ENCODE assay signal across 26 mouse cellular contexts in genomic region chr10:69831568-69831967, GRCm38 (mm10).
DNase-seq lines count a peak whose midpoint lies in the region; ATAC-seq and TF ChIP-seq lines count a peak whose summit lies in the region.
"Had no signal": no experiment of that assay in that cellular context is flagged by ENCODE, and none has a peak within 500 bp of the region (broad histone marks: within the 10 kb centered on the region; RNA-seq: fewer than 3 reads in every experiment).

No protein-coding gene starts in this region.

- H3K36me3 ChIP-seq in heart, embryonic 14.5 days (ENCODE audit: control insufficient read depth, insufficient read depth, low read length): no peaks in the 10 kb centered on the region
- no peaks in the 10 kb centered on the region for H3K36me3 ChIP-seq in heart, adult 2 months (ENCODE audit: control insufficient read depth, insufficient read depth, low read length)
- H3K36me3 ChIP-seq in heart, postnatal 0 days (replicated peaks; ENCODE audit: control insufficient read depth, insufficient read depth, low read length): no peaks in the 10 kb centered on the region; the same call in 1 of the 2 replicates
- no peaks in the 10 kb centered on the region for H3K36me3 ChIP-seq in lung, postnatal 0 days (ENCODE audit: insufficient read depth, low read length)
- H3K36me3 ChIP-seq: forebrain, embryonic 10.5 days; G1E; hindbrain, embryonic 10.5 days; intestine, embryonic 15.5 days had no signal

- WGBS in heart, embryonic 14.5 days: 43% methylated on average over 7 of the region's 7 CpGs
- 64% methylated on average over 7 of the region's 7 CpGs for WGBS in heart, adult 2 months
- WGBS in heart, postnatal 0 days: 46% methylated on average over 7 of the region's 7 CpGs
- WGBS in lung, postnatal 0 days: 60% methylated on average over 7 of the region's 7 CpGs

- intact Hi-C loops in gastrocnemius, adult 2 months (cut with DNase I): no loop called here
- intact Hi-C loops in gastrocnemius, postnatal 36 days (cut with DNase I): no loop called here
- intact Hi-C loops in heart, adult 2 months (cut with DNase I): no loop called here

- peaks cover 23 to 43% of the 10 kb centered on the region in 2 experiments for H3K4me1 ChIP-seq in heart, embryonic 14.5 days (ENCODE audit: control insufficient read depth in 2 of 2, insufficient read depth in 2 of 2, low read length in 2 of 2)
- peaks cover 6% of the 10 kb centered on the region for H3K4me1 ChIP-seq in heart, adult 2 months (ENCODE audit: control insufficient read depth, insufficient read depth, low read length)
- H3K4me1 ChIP-seq in heart, postnatal 0 days (ENCODE audit: control insufficient read depth, insufficient read depth): peaks cover 15% of the 10 kb centered on the region
- peaks cover 11% of the 10 kb centered on the region for H3K4me1 ChIP-seq in lung, postnatal 0 days (ENCODE audit: insufficient read depth, low read depth, low read length)
- H3K4me1 ChIP-seq: forebrain, embryonic 10.5 days; hindbrain, embryonic 10.5 days; intestine, embryonic 15.5 days had no signal

- H3K4me2 ChIP-seq in heart, embryonic 14.5 days (ENCODE audit: low read length): no peak overlapping the region
- H3K4me2 ChIP-seq in heart, postnatal 0 days (ENCODE audit: low read depth, low read length): no peak overlapping the region
- no peak overlapping the region for H3K4me2 ChIP-seq in lung, postnatal 0 days (replicated peaks; ENCODE audit: low read depth, low read length)
- H3K4me2 ChIP-seq: forebrain, embryonic 13.5 days; hindbrain, embryonic 13.5 days; intestine, embryonic 15.5 days had no signal

- peak overlapping the region; percentile 58; the same call in 1 of the 2 replicates for H3K27ac ChIP-seq in gastrocnemius, adult 2 months
- H3K27ac ChIP-seq in heart, embryonic 14.5 days (replicated peaks in 1 of 2; ENCODE audit: control insufficient read depth in 1 of 2, insufficient read depth in 1 of 2, low read depth in 2 of 2, low read length in 2 of 2): peak overlapping the region; percentile 45 to 62; a peak in 3 of 4 replicates
- no peak overlapping the region for H3K27ac ChIP-seq in heart, adult 2 months
- peak overlapping the region; percentile 55 for H3K27ac ChIP-seq in heart, postnatal 0 days (ENCODE audit: low read depth)
- H3K27ac ChIP-seq in lung, postnatal 0 days (ENCODE audit: low read length): no peak overlapping the region
- H3K27ac ChIP-seq: forebrain, embryonic 10.5 days; forebrain, embryonic 13.5 days; heart, embryonic 10.5 days; hindbrain, embryonic 10.5 days; intestine, embryonic 15.5 days had no signal

- no peak for DNase-seq in gastrocnemius, adult 2 months
- no peak for DNase-seq in gastrocnemius, postnatal 36 days
- no peak for DNase-seq in heart, adult 2 months
- DNase-seq in heart, postnatal 0 days (ENCODE audit: low spot score): no peak
- DNase-seq in heart, adult 8-10 months (ENCODE audit: low spot score): no peak
- peak; percentile 4 for DNase-seq in lung, postnatal 36 days
- no peak for DNase-seq in lung, postnatal 0 days (ENCODE audit: low spot score)
- DNase-seq: adrenal gland, postnatal 10 days; adrenal gland, postnatal 36 days; B cell, adult 2 months; cerebellum, adult 18-20 months; cerebellum, adult 9-10 months; cerebellum, postnatal 14 days; kidney, adult 11 months had no signal

- ATAC-seq in heart, embryonic 14.5 days (ENCODE audit: insufficient number of reproducible peaks, insufficient read depth, low FRiP score, low read depth): 0 out of 2 replicates have a peak, but pooled peaks have one; percentile 51
- ATAC-seq in heart, postnatal 0 days (ENCODE audit: insufficient read depth, low read depth): no peak
- no peak for ATAC-seq in lung, postnatal 0 days
- ATAC-seq: forebrain, embryonic 13.5 days; forebrain, embryonic 16.5 days; hindbrain, embryonic 16.5 days; intestine, embryonic 15.5 days; Patski had no signal

- TF ChIP-seq CTCF in gastrocnemius, adult 2 months (IDR thresholded peaks at IDR 0.05): no peak
- TF ChIP-seq CTCF in heart, adult 2 months (IDR thresholded peaks at IDR 0.05): no peak
- TF ChIP-seq CTCF in heart, postnatal 0 days (IDR thresholded peaks at IDR 0.05; ENCODE audit: low read depth): no peak
- no peak for TF ChIP-seq CTCF in lung, postnatal 0 days (IDR thresholded peaks at IDR 0.05)

- TF ChIP-seq POLR2A in heart, adult 2 months (IDR thresholded peaks at IDR 0.05; ENCODE audit: insufficient read depth, low read depth, low read length): no peak

- H3K27me3 ChIP-seq in heart, embryonic 14.5 days (ENCODE audit: control insufficient read depth, insufficient read depth, low read length): no peaks in the 10 kb centered on the region
- H3K27me3 ChIP-seq in heart, adult 2 months (ENCODE audit: control insufficient read depth, insufficient read depth, low read length): no peaks in the 10 kb centered on the region
- no peaks in the 10 kb centered on the region for H3K27me3 ChIP-seq in heart, postnatal 0 days (ENCODE audit: control insufficient read depth, insufficient read depth, low read length)
- no peaks in the 10 kb centered on the region for H3K27me3 ChIP-seq in lung, postnatal 0 days (replicated peaks; ENCODE audit: insufficient read depth, low read length)
- H3K27me3 ChIP-seq: CH12.LX; forebrain, embryonic 13.5 days; hindbrain, embryonic 13.5 days; intestine, embryonic 15.5 days; Patski had no signal

- no peak for TF ChIP-seq EP300 in heart, adult 2 months (IDR thresholded peaks at IDR 0.05; ENCODE audit: insufficient read depth, low read depth, low read length)
- TF ChIP-seq EP300 in heart, postnatal 0 days (IDR thresholded peaks at IDR 0.05; ENCODE audit: low read depth): no peak
- TF ChIP-seq EP300 in lung, postnatal 0 days (IDR thresholded peaks at IDR 0.05): no peak

- no peaks in the 10 kb centered on the region for H3K9me3 ChIP-seq in heart, embryonic 14.5 days (ENCODE audit: control insufficient read depth, low read length)
- no peaks in the 10 kb centered on the region for H3K9me3 ChIP-seq in heart, postnatal 0 days (replicated peaks; ENCODE audit: control insufficient read depth, low read length)
- no peaks in the 10 kb centered on the region for H3K9me3 ChIP-seq in lung, postnatal 0 days (ENCODE audit: low read length)
- H3K9me3 ChIP-seq: forebrain, embryonic 10.5 days; forebrain, embryonic 13.5 days; heart, embryonic 10.5 days; hindbrain, embryonic 10.5 days; hindbrain, embryonic 13.5 days; intestine, embryonic 15.5 days had no signal

- no peaks in the 10 kb centered on the region for H3K79me2 ChIP-seq in heart, adult 2 months (replicated peaks; ENCODE audit: control insufficient read depth, insufficient read depth, low read length)

- H3K4me3 ChIP-seq in gastrocnemius, adult 2 months: no peak overlapping the region
- no peak overlapping the region for H3K4me3 ChIP-seq in heart, embryonic 14.5 days (ENCODE audit: control insufficient read depth in 1 of 2, insufficient read depth in 1 of 2, low read depth in 1 of 2, low read length in 2 of 2)
- no peak overlapping the region for H3K4me3 ChIP-seq in heart, adult 2 months
- H3K4me3 ChIP-seq in heart, postnatal 0 days (ENCODE audit: low read depth, low read length): no peak overlapping the region
- no peak overlapping the region for H3K4me3 ChIP-seq in lung, postnatal 0 days (ENCODE audit: low read depth, low read length)
- H3K4me3 ChIP-seq: forebrain, embryonic 10.5 days; forebrain, embryonic 13.5 days; heart, embryonic 10.5 days; hindbrain, embryonic 10.5 days; hindbrain, embryonic 13.5 days; intestine, embryonic 15.5 days had no signal

- no peak overlapping the region for H3K9ac ChIP-seq in heart, embryonic 14.5 days (ENCODE audit: low read length)
- H3K9ac ChIP-seq in heart, adult 2 months (ENCODE audit: low read depth, low read length): no peak overlapping the region
- H3K9ac ChIP-seq in heart, postnatal 0 days (replicated peaks; ENCODE audit: low read depth, low read length): no peak overlapping the region
- no peak overlapping the region for H3K9ac ChIP-seq in lung, postnatal 0 days (replicated peaks; ENCODE audit: low read depth)
- H3K9ac ChIP-seq: forebrain, embryonic 13.5 days; hindbrain, embryonic 13.5 days; intestine, embryonic 15.5 days had no signal

Comparison
In these comparisons a context has a peak if more than half of its experiments do, and no peak if none do; other contexts are left out.
1. H3K27ac ChIP-seq: peak in gastrocnemius, adult 2 months (single experiment), heart, embryonic 14.5 days (2 of 2) and heart, postnatal 0 days (single experiment); none in heart, adult 2 months (single experiment) and lung, postnatal 0 days (single experiment).